Mouse (Mus musculus) stomach, embryonic 16.5 days (tissue): ENCODE results near the gene Cyb5r4. TPM values are rescaled to one million over a fixed set of nuclear protein-coding genes. Genes with fewer than 3 reads are reported as not detected.
A peak's percentile ranks its signal among the peaks of the same experiment; 100 is the strongest.
"Not testable (repeated sequence)": the region's sequence is repeated elsewhere in the genome, so short reads cannot be mapped to it uniquely, and the experiment has no call there.

Source experiments
- ATAC-seq: fragments of 200-750 bp; cut with Nextera tagmentation; 2 replicates; pipeline ENCODE4 v1.8.0; 2017; ENCODE audit warnings: moderate number of reproducible peaks, moderate TSS enrichment; ENCODE audit not compliant: insufficient read depth, low FRiP score
- H3K27ac ChIP-seq: fragments of 300-500 bp; sonication (generic); 2 replicates; pipeline ENCODE4 v1.5.1; 2014; ENCODE audit warnings: low read length
- H3K27me3 ChIP-seq: fragments of 300-500 bp; sonication (generic); 2 replicates; pipeline ENCODE4 v1.6.1; 2014; ENCODE audit warnings: low read length, control low read depth, mixed read lengths; ENCODE audit not compliant: control insufficient read depth, insufficient read depth
- H3K36me3 ChIP-seq: fragments of 300-500 bp; sonication (generic); 2 replicates; pipeline ENCODE4 v1.6.1; 2014; ENCODE audit warnings: low read length; ENCODE audit not compliant: control insufficient read depth, insufficient read depth
- H3K4me1 ChIP-seq: fragments of 300-500 bp; sonication (generic); 2 replicates; pipeline ENCODE4 v1.6.1; 2014; ENCODE audit warnings: low read length, control low read depth, mixed read lengths; ENCODE audit not compliant: control insufficient read depth, insufficient read depth
- H3K4me2 ChIP-seq: fragments of 300-500 bp; sonication (generic); 2 replicates; pipeline ENCODE4 v1.6.1; 2014; ENCODE audit warnings: low read depth, low read length, mixed read lengths
- H3K4me3 ChIP-seq: fragments of 300-500 bp; sonication (generic); replicated peaks from 2 replicates; pipeline ENCODE4 v1.5.1; 2014; ENCODE audit warnings: mild to moderate bottlenecking, low read length
- H3K9ac ChIP-seq: fragments of 300-500 bp; sonication (generic); 2 replicates; pipeline ENCODE4 v1.6.1; 2014; ENCODE audit warnings: low read length
- H3K9me3 ChIP-seq: fragments of 300-500 bp; sonication (generic); replicated peaks from 2 replicates; pipeline ENCODE4 v1.6.1; 2016; ENCODE audit warnings: low read length, control low read depth; ENCODE audit not compliant: control insufficient read depth
- WGBS: fragments of 180-500 bp; shearing (Covaris S2); extraction: QIAGEN DNeasy Blood & Tissue Kit; methylation state at CpG from one replicate; pipeline ENCODE4 v1.1.7; 2014; 5-methylcytosine and 5-hydroxymethylcytosine counted together
- polyA plus RNA-seq: library from polyadenylated mRNA; unstranded; fragments of >200 nt; fragmentation: Nextera tagmentation; extraction: Ambion mirVana; gene quantifications from 2 replicates; pipeline ENCODE4 v1.2.1, GENCODE M21; 2015

Cyb5r4 gene
- polyA plus RNA-seq, 1 experiment from 2014 or later = 52.6 TPM

- H3K27me3 ChIP-seq = no peaks in the 10 kb centered on the region
- H3K9me3 ChIP-seq = no peaks in the 10 kb centered on the region
- WGBS = 85% methylated on average over 11 of the region's 11 CpGs
- H3K36me3 ChIP-seq = peaks cover 5% of the 10 kb centered on the region; the same call in 1 of the 2 replicates
- ATAC-seq = no peak
- H3K27ac ChIP-seq = no peak overlapping the region
- H3K4me3 ChIP-seq = no peak overlapping the region
- no peak overlapping the region for H3K4me2 ChIP-seq
- H3K9ac ChIP-seq = no peak overlapping the region
- H3K4me1 ChIP-seq = no peaks in the 10 kb centered on the region
Measured at GRCm38 (mm10) chr9:87055547-87056235, 33.9 kb downstream of the Cyb5r4 start.

GRCm38 (mm10) chr9:87062337-87062736 is 40.5 kb downstream of the Cyb5r4 start:
- no peak overlapping the region for H3K4me3 ChIP-seq
- H3K4me2 ChIP-seq = no peak overlapping the region
- H3K9me3 ChIP-seq = no peaks in the 10 kb centered on the region
- WGBS = 77% methylated on average over 5 of the region's 5 CpGs
- no peak overlapping the region for H3K9ac ChIP-seq
- H3K27me3 ChIP-seq = no peaks in the 10 kb centered on the region
- no peak for ATAC-seq
- no peak overlapping the region for H3K27ac ChIP-seq
- H3K4me1 ChIP-seq = no peaks in the 10 kb centered on the region
- peaks cover 5% of the 10 kb centered on the region; the same call in 1 of the 2 replicates for H3K36me3 ChIP-seq

GRCm38 (mm10) chr9:87068160-87068559 is 46.3 kb downstream of the Cyb5r4 start:
- H3K9me3 ChIP-seq = no peaks in the 10 kb centered on the region
- H3K9ac ChIP-seq = no peak overlapping the region
- H3K4me3 ChIP-seq = no peak overlapping the region
- peaks cover 10% of the 10 kb centered on the region; the same call in 1 of the 2 replicates for H3K36me3 ChIP-seq
- H3K27ac ChIP-seq = no peak overlapping the region
- WGBS = 75% methylated on average over 1 of the region's 1 CpGs
- no peaks in the 10 kb centered on the region for H3K27me3 ChIP-seq
- H3K4me1 ChIP-seq = no peaks in the 10 kb centered on the region
- ATAC-seq = no peak
- H3K4me2 ChIP-seq = no peak overlapping the region

GRCm38 (mm10) chr9:87071566-87071965 is 49.8 kb downstream of the Cyb5r4 start:
- H3K27me3 ChIP-seq, H3K36me3 ChIP-seq, H3K9me3 ChIP-seq, ATAC-seq, H3K27ac ChIP-seq, H3K4me3 ChIP-seq, H3K9ac ChIP-seq, H3K4me1 ChIP-seq, H3K4me2 ChIP-seq: not testable (repeated sequence)
- 91% methylated on average over 3 of the region's 3 CpGs for WGBS

- no peaks in the 10 kb centered on the region for H3K9me3 ChIP-seq
- no peaks in the 10 kb centered on the region for H3K27me3 ChIP-seq
- 16% methylated on average over 2 of the region's 2 CpGs for WGBS
- H3K4me1 ChIP-seq = no peaks in the 10 kb centered on the region
- H3K4me3 ChIP-seq = no peak overlapping the region
- no peak overlapping the region for H3K9ac ChIP-seq
- no peak overlapping the region for H3K4me2 ChIP-seq
- no peaks in the 10 kb centered on the region for H3K36me3 ChIP-seq
- ATAC-seq = peak; percentile 66; the same call in 1 of the 2 replicates
- H3K27ac ChIP-seq = no peak overlapping the region
Measured at GRCm38 (mm10) chr9:87077919-87078318, 56.1 kb downstream of the Cyb5r4 start.

- H3K9me3 ChIP-seq = no peaks in the 10 kb centered on the region
- no peak for ATAC-seq
- no peak overlapping the region for H3K4me3 ChIP-seq
- H3K4me2 ChIP-seq = no peak overlapping the region
- no peaks in the 10 kb centered on the region for H3K4me1 ChIP-seq
- WGBS = 56% methylated on average over 2 of the region's 2 CpGs
- H3K36me3 ChIP-seq = no peaks in the 10 kb centered on the region
- H3K27ac ChIP-seq = no peak overlapping the region
- H3K27me3 ChIP-seq = no peaks in the 10 kb centered on the region
- H3K9ac ChIP-seq = no peak overlapping the region
Measured at GRCm38 (mm10) chr9:87079511-87079910, 57.7 kb downstream of the Cyb5r4 start.

- Histone ChIP-seq H3K4me1 (no peaks in the 10 kb centered on the region), H3K36me3 (no peaks in the 10 kb centered on the region), H3K9ac (no peak overlapping the region), H3K4me2 (no peak overlapping the region), H3K27ac (no peak overlapping the region), H3K9me3 (no peaks in the 10 kb centered on the region), H3K4me3 (no peak overlapping the region), H3K27me3 (no peaks in the 10 kb centered on the region)
- 81% methylated on average over 4 of the region's 4 CpGs for WGBS
- ATAC-seq = no peak
Measured at GRCm38 (mm10) chr9:87086991-87087390, 65.2 kb downstream of the Cyb5r4 start.

GRCm38 (mm10) chr9:87097989-87098388 is 76.2 kb downstream of the Cyb5r4 start:
- Histone ChIP-seq H3K4me1 (no peaks in the 10 kb centered on the region), H3K36me3 (no peaks in the 10 kb centered on the region), H3K4me3 (no peak overlapping the region), H3K27me3 (no peaks in the 10 kb centered on the region), H3K27ac (no peak overlapping the region), H3K9me3 (no peaks in the 10 kb centered on the region), H3K4me2 (no peak overlapping the region), H3K9ac (no peak overlapping the region)
- WGBS = 53% methylated on average over 2 of the region's 2 CpGs
- no peak for ATAC-seq

- Histone ChIP-seq H3K9me3 (no peaks in the 10 kb centered on the region), H3K4me2 (no peak overlapping the region), H3K4me3 (no peak overlapping the region), H3K9ac (no peak overlapping the region), H3K4me1 (no peaks in the 10 kb centered on the region), H3K36me3 (no peaks in the 10 kb centered on the region), H3K27ac (no peak overlapping the region), H3K27me3 (no peaks in the 10 kb centered on the region)
- WGBS = 74% methylated on average over 5 of the region's 5 CpGs
- no peak for ATAC-seq
Measured at GRCm38 (mm10) chr9:87115019-87115418, 93.2 kb downstream of the Cyb5r4 start.
